Mouse (Mus musculus) T-cell, adult 2 months (primary cell): Measurements from ENCODE around the gene Midn.
A peak's percentile ranks its signal among the peaks of the same experiment; 100 is the strongest.

Experiments
- DNase-seq: peaks from one replicate; pipeline ENCODE4 v3.0.0; 2022; ENCODE audit warnings: low spot score

Midn gene

GRCm38 (mm10) chr10:80171760-80172526 is 23.9 kb downstream of the Midn start:
- no peak for DNase-seq

- peak; percentile 92 for DNase-seq
Measured at GRCm38 (mm10) chr10:80172527-80173292, 24.6 kb downstream of the Midn start, which contains the start of gene 1600002K03Rik. Gene 1600002K03Rik (plus strand): TSS chr10:80172944.

GRCm38 (mm10) chr10:80173358-80173757 is 25.3 kb downstream of the Midn start:
- DNase-seq: no peak

GRCm38 (mm10) chr10:80173955-80174640 is 26.0 kb downstream of the Midn start:
- DNase-seq: no peak

GRCm38 (mm10) chr10:80174705-80175104 is 26.6 kb downstream of the Midn start:
- no peak for DNase-seq

GRCm38 (mm10) chr10:80175536-80176269 is 27.6 kb downstream of the Midn start:
- DNase-seq: no peak

- no peak for DNase-seq
Measured at GRCm38 (mm10) chr10:80176270-80176834, 28.3 kb downstream of the Midn start.

GRCm38 (mm10) chr10:80177441-80178279 is 29.6 kb downstream of the Midn start:
- no peak for DNase-seq

GRCm38 (mm10) chr10:80179068-80180051 is 31.3 kb downstream of the Midn start, which contains the start of gene Efna2:
Gene Efna2 (plus strand): TSS chr10:80179482.
- DNase-seq: no peak

GRCm38 (mm10) chr10:80180288-80180687 is 32.2 kb downstream of the Midn start:
- DNase-seq: no peak

- no peak for DNase-seq
Measured at GRCm38 (mm10) chr10:80180823-80181222, 32.8 kb downstream of the Midn start.

- DNase-seq: no peak
Measured at GRCm38 (mm10) chr10:80182547-80182946, 34.5 kb downstream of the Midn start.

- DNase-seq: no peak
Measured at GRCm38 (mm10) chr10:80186649-80187048, 38.6 kb downstream of the Midn start.

- DNase-seq: no peak
Measured at GRCm38 (mm10) chr10:80187739-80188138, 39.7 kb downstream of the Midn start.

GRCm38 (mm10) chr10:80188453-80189024 is 40.5 kb downstream of the Midn start:
- DNase-seq: no peak

GRCm38 (mm10) chr10:80189999-80190398 is 41.9 kb downstream of the Midn start:
- DNase-seq: no peak

- DNase-seq: no peak
Measured at GRCm38 (mm10) chr10:80190491-80191051, 42.5 kb downstream of the Midn start.

GRCm38 (mm10) chr10:80193976-80194375 is 45.9 kb downstream of the Midn start:
- no peak for DNase-seq

GRCm38 (mm10) chr10:80194441-80194840 is 46.4 kb downstream of the Midn start:
- no peak for DNase-seq
